Mouse (Mus musculus) CH12.LX (cell line): ENCODE data around the gene Eif4g3. TPM values are rescaled to one million over a fixed set of nuclear protein-coding genes. Genes with fewer than 3 reads are reported as not detected.

ENCODE experiments used
- DNase-seq: peaks from one replicate; pipeline ENCODE4 v3.0.0-alpha.2; 2013; ENCODE audit errors: extremely low read depth
- H3K27ac ChIP-seq: 2 replicates; pipeline ENCODE4 v1.5.1; 2012; ENCODE audit warnings: low read depth, mild to moderate bottlenecking, control low read depth, moderate library complexity; ENCODE audit not compliant: insufficient read depth
- H3K27me3 ChIP-seq: replicated peaks from 2 replicates; pipeline ENCODE3; 2012; ENCODE audit warnings: inconsistent platforms
- H3K36me3 ChIP-seq, 2 experiments: replicated peaks in 1 of 2; 2 replicates each; pipeline versions ENCODE3 to v1.6.1; 2012; ENCODE audit warnings: inconsistent platforms in 1 of 2, low read length in 1 of 2, mild to moderate bottlenecking in 1 of 2, mixed read lengths in 1 of 2, moderate library complexity in 1 of 2; ENCODE audit not compliant: control insufficient read depth in 1 of 2, insufficient read depth in 1 of 2
- H3K4me1 ChIP-seq, 2 experiments: 2 replicates each; pipeline ENCODE4 v1.6.1; 2012; ENCODE audit warnings: inconsistent platforms in 1 of 2, moderate library complexity in 1 of 2; ENCODE audit not compliant: insufficient read depth in 2 of 2, control insufficient read depth in 1 of 2
- H3K4me2 ChIP-seq: 2 replicates; pipeline ENCODE4 v1.6.1; 2012; ENCODE audit warnings: low read depth, mild to moderate bottlenecking, control low read depth; ENCODE audit not compliant: poor library complexity, insufficient read depth, severe bottlenecking
- H3K4me3 ChIP-seq, 3 experiments: fragments of 150-350 bp in 1 of 3; sonication (generic) in 1 of 3; replicated peaks in 1 of 3; 2 replicates each; pipeline versions ENCODE3 to v1.5.1; 2011 to 2012; ENCODE audit warnings: low read depth in 2 of 3, low read length in 2 of 3, mild to moderate bottlenecking in 2 of 3, moderate library complexity in 2 of 3, control low read depth in 1 of 3, improper control_type of control experiment in 1 of 3, inconsistent platforms in 1 of 3, mixed read lengths in 1 of 3; ENCODE audit not compliant: poor library complexity in 1 of 3
- H3K79me2 ChIP-seq: replicated peaks from 2 replicates; pipeline ENCODE4 v1.6.1; 2012; ENCODE audit warnings: mild to moderate bottlenecking, moderate library complexity; ENCODE audit not compliant: control insufficient read depth, poor library complexity, insufficient read depth, severe bottlenecking; ENCODE audit errors: extremely low read depth
- H3K9ac ChIP-seq: 2 replicates; pipeline ENCODE4 v1.6.1; 2012; ENCODE audit warnings: low read depth, mild to moderate bottlenecking, control low read depth, moderate library complexity; ENCODE audit not compliant: insufficient read depth
- H3K9me3 ChIP-seq: replicated peaks from 2 replicates; pipeline ENCODE3; 2012; ENCODE audit warnings: low read length, inconsistent platforms, mixed read lengths
- BHLHE40 ChIP-seq: IDR thresholded peaks from 2 replicates; pipeline ENCODE4 v1.6.1; 2011; ENCODE audit warnings: mild to moderate bottlenecking, low read depth, low read length, improper control_type of control experiment
- CHD1 ChIP-seq: IDR thresholded peaks from 2 replicates; pipeline ENCODE4 v1.6.1; 2012; ENCODE audit warnings: low read depth, low read length, improper control_type of control experiment, inconsistent platforms
- CHD2 ChIP-seq: IDR thresholded peaks from 2 replicates; pipeline ENCODE4 v1.6.1; 2011; ENCODE audit warnings: low read length, improper control_type of control experiment
- E2F4 ChIP-seq: IDR thresholded peaks from 2 replicates; pipeline ENCODE4 v1.6.1; 2011; ENCODE audit warnings: low read depth, low read length, improper control_type of control experiment; ENCODE audit not compliant: insufficient replicate concordance
- ELF1 ChIP-seq: IDR thresholded peaks from 2 replicates; pipeline ENCODE4 v1.6.1; 2014; ENCODE audit warnings: low read depth, mild to moderate bottlenecking, inconsistent platforms, low read length, improper control_type of control experiment
- ETS1 ChIP-seq: conservative IDR thresholded peaks from 2 replicates; pipeline ENCODE4 v1.6.1; 2012; ENCODE audit warnings: low read depth, mild to moderate bottlenecking, inconsistent platforms, low read length, improper control_type of control experiment, moderate library complexity
- GABPA ChIP-seq: IDR thresholded peaks from 2 replicates; pipeline ENCODE4 v1.6.1; 2012; ENCODE audit warnings: low read depth, low read length, improper control_type of control experiment, inconsistent platforms; ENCODE audit not compliant: insufficient replicate concordance
- IRF4 ChIP-seq: IDR thresholded peaks from 2 replicates; pipeline ENCODE4 v1.6.1; 2014; ENCODE audit warnings: low read depth, mild to moderate bottlenecking, inconsistent platforms, low read length, improper control_type of control experiment
- JUN ChIP-seq: IDR thresholded peaks from 2 replicates; pipeline ENCODE4 v1.6.1; 2011; ENCODE audit warnings: low read depth, mild to moderate bottlenecking, low read length, improper control_type of control experiment, moderate library complexity; ENCODE audit not compliant: insufficient read depth
- JUND ChIP-seq: conservative IDR thresholded peaks from 2 replicates; pipeline ENCODE4 v1.6.1; 2011; ENCODE audit warnings: low read depth, low read length, improper control_type of control experiment
- KAT2A ChIP-seq: IDR thresholded peaks from 2 replicates; pipeline ENCODE4 v1.6.1; 2012; ENCODE audit warnings: low read length, improper control_type of control experiment, inconsistent platforms; ENCODE audit not compliant: insufficient replicate concordance
- MAFK ChIP-seq: IDR thresholded peaks from 2 replicates; pipeline ENCODE4 v1.6.1; 2011; ENCODE audit warnings: low read length, improper control_type of control experiment; ENCODE audit not compliant: insufficient replicate concordance
- MAZ ChIP-seq: IDR thresholded peaks from 2 replicates; pipeline ENCODE4 v1.6.1; 2012; ENCODE audit warnings: low read depth, mild to moderate bottlenecking, inconsistent platforms, low read length, improper control_type of control experiment, moderate library complexity
- MEF2A ChIP-seq: IDR thresholded peaks from 2 replicates; pipeline ENCODE4 v1.6.1; 2014; ENCODE audit warnings: low read depth, mild to moderate bottlenecking, inconsistent platforms, low read length, improper control_type of control experiment, borderline replicate concordance
- MXI1 ChIP-seq: IDR thresholded peaks from 2 replicates; pipeline ENCODE4 v1.6.1; 2011; ENCODE audit warnings: mild to moderate bottlenecking, low read depth, low read length, improper control_type of control experiment
- MYC ChIP-seq: IDR thresholded peaks from 2 replicates; pipeline ENCODE4 v1.6.1; 2011; ENCODE audit warnings: low read depth, mild to moderate bottlenecking, improper control_type of control experiment, low read length
- NELFE ChIP-seq: IDR thresholded peaks from 2 replicates; pipeline ENCODE4 v1.6.1; 2011; ENCODE audit warnings: low read depth, low read length, improper control_type of control experiment
- NRF1 ChIP-seq: IDR thresholded peaks from 2 replicates; pipeline ENCODE4 v1.6.1; 2014; ENCODE audit warnings: low read depth, mild to moderate bottlenecking, inconsistent platforms, low read length, improper control_type of control experiment, moderate library complexity
- PAX5 ChIP-seq: IDR thresholded peaks from 2 replicates; pipeline ENCODE4 v1.6.1; 2012; ENCODE audit warnings: low read length, inconsistent platforms, mixed read lengths
- RCOR1 ChIP-seq: conservative IDR thresholded peaks from 2 replicates; pipeline ENCODE4 v1.6.1; 2012; ENCODE audit warnings: low read depth, mild to moderate bottlenecking, inconsistent platforms, low read length, improper control_type of control experiment
- SIN3A ChIP-seq: IDR thresholded peaks from 2 replicates; pipeline ENCODE4 v1.6.1; 2012; ENCODE audit warnings: low read length, improper control_type of control experiment, inconsistent platforms
- TBP ChIP-seq: conservative IDR thresholded peaks from 2 replicates; pipeline ENCODE4 v1.6.1; 2011; ENCODE audit warnings: low read depth, low read length, improper control_type of control experiment
- TCF12 ChIP-seq: IDR thresholded peaks from 2 replicates; pipeline ENCODE4 v1.6.1; 2014; ENCODE audit warnings: low read depth, mild to moderate bottlenecking, inconsistent platforms, low read length, improper control_type of control experiment
- UBTF ChIP-seq: IDR thresholded peaks from 2 replicates; pipeline ENCODE4 v1.6.1; 2012; ENCODE audit warnings: low read depth, mild to moderate bottlenecking, inconsistent platforms, low read length, improper control_type of control experiment, moderate library complexity
- USF2 ChIP-seq: conservative IDR thresholded peaks from 2 replicates; pipeline ENCODE4 v1.6.1; 2011; ENCODE audit warnings: low read depth, low read length, improper control_type of control experiment
- ZC3H11A ChIP-seq: IDR thresholded peaks from 2 replicates; pipeline ENCODE4 v1.6.1; 2012; ENCODE audit warnings: low read depth, mild to moderate bottlenecking, inconsistent platforms, low read length, improper control_type of control experiment
- dilution Hi-C: fragments of 300-500 bp; cut with MboI; formaldehyde crosslinking; loops from 2 replicates; pipeline ENCODE4 v1.14.3; 2020; ENCODE audit warnings: low sequenced_read_pairs; ENCODE audit not compliant: extremely low pct_unique_long_range_greater_than_20kb, extremely low pct_ligation_motif_present
- in situ Hi-C: fragments of 300-500 bp; cut with MboI; formaldehyde crosslinking; loops from 3 replicates; pipeline ENCODE4 v1.14.3; 2019; ENCODE audit warnings: low sequenced_read_pairs, low pct_ligation_motif_present, low pct_unique_long_range_greater_than_20kb, mixed read lengths
- polyA plus RNA-seq: library from polyadenylated mRNA; unstranded; fragments of >175 nt; gene quantifications from 2 replicates; pipeline ENCODE4 v1.2.1, GENCODE M21; 2012; ENCODE audit warnings: low read depth; ENCODE audit not compliant: insufficient read length
- total RNA-seq, 2 experiments: library from RNA; depleted of rRNA; stranded (reverse); fragments of 300-350 nt in 1 of 2; fragments of >200 nt in 1 of 2; gene quantifications; 2 replicates each; pipeline ENCODE4 v1.2.3; 2012 to 2014

The Eif4g3 gene
- total and polyA plus RNA-seq, 3 experiments, result 10.8 to 47.2 (median 24.0) TPM

- Histone ChIP-seq H3K27me3 (no peaks in the 10 kb centered on the region), H3K27ac (no peak overlapping the region), H3K4me1 (peaks cover 0 to 12% of the 10 kb centered on the region in 2 experiments; a peak in 2 of 4 replicates), H3K9ac (no peak overlapping the region), H3K4me3 (no peak overlapping the region)
- in situ Hi-C loops, result no loop called here
- TF ChIP-seq MAZ (no peak), MXI1 (no peak), NELFE (no peak), SIN3A (no peak)
- TF ChIP-seq, all 38 proteins: peak for 0
- Histone ChIP-seq H3K9me3 (no peaks in the 10 kb centered on the region), H3K4me2 (no peak overlapping the region), H3K36me3 (peaks cover 34 to 88% of the 10 kb centered on the region in 2 experiments), H3K79me2 (no peaks in the 10 kb centered on the region; the same call in 1 of the 2 replicates)
- dilution Hi-C loops, result no loop called here
- no peak for DNase-seq
Observed at GRCm38 (mm10) chr4:138133360-138133759, 140.5 kb downstream of the Eif4g3 start.

DNA sequence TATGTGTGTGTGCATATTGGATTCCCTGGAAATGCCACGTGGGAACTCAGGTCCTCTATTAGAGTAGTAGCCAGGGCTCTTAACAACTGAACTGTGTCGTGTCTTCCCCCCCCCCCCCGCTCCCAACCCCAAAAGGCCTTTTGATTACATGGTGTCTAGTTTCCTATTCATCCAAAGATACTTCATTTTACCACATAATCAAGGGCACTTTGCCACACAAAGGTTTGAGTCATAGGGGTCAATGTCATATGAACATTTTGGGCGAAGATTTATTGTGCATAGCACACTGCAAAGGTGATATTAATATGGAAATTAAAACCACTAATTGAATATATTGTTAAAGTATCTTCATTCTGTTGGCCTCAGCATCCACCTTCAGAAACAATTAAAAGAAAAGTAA, 144.5 kb downstream of the Eif4g3 start:
- H3K9me3 ChIP-seq, result no peaks in the 10 kb centered on the region
- peaks cover 32 to 86% of the 10 kb centered on the region in 2 experiments for H3K36me3 ChIP-seq
- H3K4me2 ChIP-seq, result no peak overlapping the region
- no peaks in the 10 kb centered on the region for H3K79me2 ChIP-seq
- no peak overlapping the region for H3K9ac ChIP-seq
- no peak for DNase-seq
- dilution Hi-C loops, result no loop called here
- peaks cover 0 to 5% of the 10 kb centered on the region in 2 experiments; a peak in 2 of 4 replicates for H3K4me1 ChIP-seq
- H3K27me3 ChIP-seq, result no peaks in the 10 kb centered on the region
- H3K4me3 ChIP-seq, result no peak overlapping the region
- in situ Hi-C loops, result no loop called here
- H3K27ac ChIP-seq, result no peak overlapping the region
- TF ChIP-seq PAX5, result no peak
- no peak for TF ChIP-seq RCOR1
- TF ChIP-seq NRF1, result no peak
- no peak for TF ChIP-seq MEF2A
- TF ChIP-seq JUN, result no peak

DNA sequence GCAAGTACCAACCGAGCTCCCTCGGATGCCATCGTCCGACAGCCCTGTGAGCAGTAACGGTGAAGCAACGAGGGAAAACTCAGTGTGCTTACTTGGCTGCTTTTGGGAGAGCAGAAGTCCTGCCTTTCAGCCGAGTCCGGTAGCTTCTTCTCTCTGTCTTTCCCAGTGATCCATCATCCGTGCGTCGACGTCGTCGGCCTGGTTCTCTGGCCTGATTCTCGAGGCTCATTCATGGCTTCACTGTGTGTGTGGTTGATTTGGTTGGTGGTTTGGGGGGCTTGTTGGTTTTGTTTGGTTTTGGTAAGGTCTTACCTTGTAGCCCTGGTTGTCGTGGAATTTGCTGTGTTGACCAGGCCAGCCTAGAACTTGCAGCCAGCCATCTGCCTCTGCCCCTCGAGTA, 145.0 kb downstream of the Eif4g3 start:
- Histone ChIP-seq H3K27me3 (no peaks in the 10 kb centered on the region), H3K9me3 (no peaks in the 10 kb centered on the region), H3K79me2 (no peaks in the 10 kb centered on the region), H3K4me1 (peaks cover 0 to 5% of the 10 kb centered on the region in 2 experiments; a peak in 2 of 4 replicates), H3K36me3 (peaks cover 29 to 84% of the 10 kb centered on the region in 2 experiments), H3K4me3 (no peak overlapping the region), H3K4me2 (no peak overlapping the region)
- in situ Hi-C loops (no loop called here), dilution Hi-C loops (no loop called here)
- TF ChIP-seq USF2, result no peak
- no peak for TF ChIP-seq TCF12
- no peak for TF ChIP-seq E2F4
- no peak for TF ChIP-seq TBP
- no peak for TF ChIP-seq MAFK
- no peak for TF ChIP-seq KAT2A
- TF ChIP-seq ZC3H11A, result no peak
- TF ChIP-seq BHLHE40, result no peak
- no peak for TF ChIP-seq JUND
- no peak for TF ChIP-seq UBTF
- TF ChIP-seq ELF1, result no peak
- no peak for TF ChIP-seq MXI1
- no peak for TF ChIP-seq CHD1
- TF ChIP-seq MEF2A, result no peak
- no peak for TF ChIP-seq IRF4
- no peak for TF ChIP-seq GABPA
- TF ChIP-seq ETS1, result no peak
- TF ChIP-seq PAX5, result no peak
- no peak for TF ChIP-seq MYC
- no peak for TF ChIP-seq CHD2
- TF ChIP-seq, all 38 proteins: peak for 0
- H3K9ac ChIP-seq, result no peak overlapping the region
- DNase-seq, result no peak
- no peak overlapping the region for H3K27ac ChIP-seq
